Mouse (Mus musculus): Measurements from ENCODE around the gene Lpp. TPM values are rescaled to one million over a fixed set of nuclear protein-coding genes. Genes with fewer than 3 reads are reported as not detected.

Gene Lpp
- polyA plus RNA-seq, 1 experiment: 8.1 TPM

DNA sequence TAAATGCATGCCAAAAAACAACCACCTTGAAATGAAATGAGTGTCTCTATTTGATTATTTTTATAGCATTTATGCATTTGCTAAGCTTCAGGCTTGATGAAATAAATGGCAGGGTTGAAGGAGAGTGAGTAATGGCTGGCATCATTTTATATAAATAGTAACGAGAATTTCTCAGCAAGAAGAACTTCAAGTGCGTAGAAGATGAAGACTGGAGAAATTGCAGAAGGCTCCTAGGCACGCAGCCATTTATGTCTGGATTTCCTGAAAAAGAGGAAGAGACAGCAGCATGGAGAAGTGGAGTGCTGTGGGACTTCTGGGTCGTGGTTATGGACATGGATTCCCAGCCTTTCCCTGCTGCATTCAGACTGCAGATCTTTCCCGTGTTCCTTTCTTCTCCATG, 259.7 kb downstream of the Lpp start:
- WGBS: 39% methylated on average over 5 of the region's 5 CpGs
- Histone ChIP-seq H3K27me3 (ENCODE audit: control insufficient read depth, insufficient read depth, low read length) (no peaks in the 10 kb centered on the region), H3K4me1 (ENCODE audit: control insufficient read depth, insufficient read depth, low read length) (peaks cover 9% of the 10 kb centered on the region), H3K4me3 (replicated peaks; ENCODE audit: insufficient read depth, low read depth, low read length) (no peak overlapping the region), H3K27ac (ENCODE audit: insufficient read depth, low read length) (no peak overlapping the region)
- peak; percentile 23 to 31 for DNase-seq
- no peak for TF ChIP-seq POLR2A (IDR thresholded peaks at IDR 0.05; ENCODE audit: borderline replicate concordance, insufficient read depth, low read length)
- TF ChIP-seq CTCF (IDR thresholded peaks at IDR 0.05; ENCODE audit: borderline replicate concordance, insufficient read depth, low read depth, low read length): no peak

GRCm38 (mm10) chr16:24655116-24655515, 261.8 kb downstream of the Lpp start:
- Histone ChIP-seq H3K27ac (ENCODE audit: insufficient read depth, low read length) (no peak overlapping the region), H3K4me1 (ENCODE audit: control insufficient read depth, insufficient read depth, low read length) (peaks cover 9% of the 10 kb centered on the region), H3K27me3 (ENCODE audit: control insufficient read depth, insufficient read depth, low read length) (no peaks in the 10 kb centered on the region), H3K4me3 (replicated peaks; ENCODE audit: insufficient read depth, low read depth, low read length) (no peak overlapping the region)
- DNase-seq: no peak
- WGBS: 90% methylated on average over 3 of the region's 3 CpGs
- TF ChIP-seq POLR2A (IDR thresholded peaks at IDR 0.05; ENCODE audit: borderline replicate concordance, insufficient read depth, low read length) (no peak), CTCF (IDR thresholded peaks at IDR 0.05; ENCODE audit: borderline replicate concordance, insufficient read depth, low read depth, low read length) (no peak)

- Histone ChIP-seq H3K4me3 (replicated peaks; ENCODE audit: insufficient read depth, low read depth, low read length) (no peak overlapping the region), H3K27me3 (ENCODE audit: control insufficient read depth, insufficient read depth, low read length) (no peaks in the 10 kb centered on the region), H3K27ac (ENCODE audit: insufficient read depth, low read length) (no peak overlapping the region), H3K4me1 (ENCODE audit: control insufficient read depth, insufficient read depth, low read length) (peaks cover 9% of the 10 kb centered on the region)
- no peak for DNase-seq
- TF ChIP-seq POLR2A (IDR thresholded peaks at IDR 0.05; ENCODE audit: borderline replicate concordance, insufficient read depth, low read length) (no peak), CTCF (IDR thresholded peaks at IDR 0.05; ENCODE audit: borderline replicate concordance, insufficient read depth, low read depth, low read length) (no peak)
- WGBS: 97% methylated on average over 8 of the region's 8 CpGs
Observed at GRCm38 (mm10) chr16:24656026-24656425, 262.7 kb downstream of the Lpp start.

DNA sequence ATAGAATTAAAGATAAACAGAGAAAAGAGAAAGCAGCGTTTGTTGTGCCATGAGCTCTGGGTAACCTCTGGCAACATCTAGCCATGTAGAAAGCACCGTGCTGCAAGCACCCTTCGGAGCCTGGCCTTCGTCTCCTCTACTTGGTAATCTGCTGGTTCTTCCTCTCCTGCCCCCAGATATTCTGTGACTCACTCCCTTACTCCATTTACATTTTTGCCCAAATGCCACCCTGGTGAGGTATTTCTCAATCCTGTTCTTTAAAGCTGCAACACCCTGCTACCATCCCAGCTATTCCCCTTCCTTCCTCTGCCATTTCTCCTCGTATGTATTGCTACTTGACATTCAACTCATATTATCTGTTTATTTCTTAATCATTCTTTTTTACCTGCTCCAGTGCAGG, 263.4 kb downstream of the Lpp start:
- Histone ChIP-seq H3K4me1 (ENCODE audit: control insufficient read depth, insufficient read depth, low read length) (peaks cover 9% of the 10 kb centered on the region), H3K27ac (ENCODE audit: insufficient read depth, low read length) (no peak overlapping the region), H3K4me3 (replicated peaks; ENCODE audit: insufficient read depth, low read depth, low read length) (no peak overlapping the region), H3K27me3 (ENCODE audit: control insufficient read depth, insufficient read depth, low read length) (no peaks in the 10 kb centered on the region)
- WGBS: 94% methylated on average over 5 of the region's 5 CpGs
- DNase-seq: no peak
- TF ChIP-seq POLR2A (IDR thresholded peaks at IDR 0.05; ENCODE audit: borderline replicate concordance, insufficient read depth, low read length): no peak
- TF ChIP-seq CTCF (IDR thresholded peaks at IDR 0.05; ENCODE audit: borderline replicate concordance, insufficient read depth, low read depth, low read length): no peak

DNA sequence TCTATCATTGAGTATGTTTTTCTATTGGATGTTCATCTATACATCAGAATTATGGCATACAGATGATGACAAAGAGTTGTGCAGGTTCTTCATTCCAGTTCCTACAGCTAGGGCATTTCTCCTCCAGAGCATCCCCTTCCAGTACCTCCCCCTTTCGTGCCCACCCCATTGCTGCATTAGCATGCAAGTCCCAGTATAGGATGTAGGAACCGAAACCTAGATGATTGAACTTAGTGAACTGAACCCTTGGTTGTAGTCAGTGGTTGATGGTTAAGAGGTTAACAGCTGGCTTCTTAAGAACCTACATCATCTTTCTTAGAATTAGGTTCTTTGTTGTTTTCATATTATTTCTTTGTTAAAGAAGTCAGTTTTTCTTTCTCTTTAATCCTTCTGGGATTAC, 265.7 kb downstream of the Lpp start:
- no peak for TF ChIP-seq POLR2A (IDR thresholded peaks at IDR 0.05; ENCODE audit: borderline replicate concordance, insufficient read depth, low read length)
- no peak for TF ChIP-seq CTCF (IDR thresholded peaks at IDR 0.05; ENCODE audit: borderline replicate concordance, insufficient read depth, low read depth, low read length)
- WGBS: 88% methylated on average over 2 of the region's 2 CpGs
- Histone ChIP-seq H3K27ac (ENCODE audit: insufficient read depth, low read length) (no peak overlapping the region), H3K4me1 (ENCODE audit: control insufficient read depth, insufficient read depth, low read length) (peaks cover 2% of the 10 kb centered on the region; the same call in 1 of the 2 replicates), H3K27me3 (ENCODE audit: control insufficient read depth, insufficient read depth, low read length) (no peaks in the 10 kb centered on the region), H3K4me3 (replicated peaks; ENCODE audit: insufficient read depth, low read depth, low read length) (no peak overlapping the region)
- no peak for DNase-seq

GRCm38 (mm10) chr16:24664131-24664530, 270.8 kb downstream of the Lpp start:
- Histone ChIP-seq H3K27me3 (ENCODE audit: control insufficient read depth, insufficient read depth, low read length) (no peaks in the 10 kb centered on the region), H3K4me1 (ENCODE audit: control insufficient read depth, insufficient read depth, low read length) (no peaks in the 10 kb centered on the region; the same call in 1 of the 2 replicates), H3K4me3 (replicated peaks; ENCODE audit: insufficient read depth, low read depth, low read length) (no peak overlapping the region), H3K27ac (ENCODE audit: insufficient read depth, low read length) (no peak overlapping the region)
- TF ChIP-seq POLR2A (IDR thresholded peaks at IDR 0.05; ENCODE audit: borderline replicate concordance, insufficient read depth, low read length): no peak
- no peak for TF ChIP-seq CTCF (IDR thresholded peaks at IDR 0.05; ENCODE audit: borderline replicate concordance, insufficient read depth, low read depth, low read length)
- DNase-seq: peak in 1 of 2 experiments; percentile 38

DNA sequence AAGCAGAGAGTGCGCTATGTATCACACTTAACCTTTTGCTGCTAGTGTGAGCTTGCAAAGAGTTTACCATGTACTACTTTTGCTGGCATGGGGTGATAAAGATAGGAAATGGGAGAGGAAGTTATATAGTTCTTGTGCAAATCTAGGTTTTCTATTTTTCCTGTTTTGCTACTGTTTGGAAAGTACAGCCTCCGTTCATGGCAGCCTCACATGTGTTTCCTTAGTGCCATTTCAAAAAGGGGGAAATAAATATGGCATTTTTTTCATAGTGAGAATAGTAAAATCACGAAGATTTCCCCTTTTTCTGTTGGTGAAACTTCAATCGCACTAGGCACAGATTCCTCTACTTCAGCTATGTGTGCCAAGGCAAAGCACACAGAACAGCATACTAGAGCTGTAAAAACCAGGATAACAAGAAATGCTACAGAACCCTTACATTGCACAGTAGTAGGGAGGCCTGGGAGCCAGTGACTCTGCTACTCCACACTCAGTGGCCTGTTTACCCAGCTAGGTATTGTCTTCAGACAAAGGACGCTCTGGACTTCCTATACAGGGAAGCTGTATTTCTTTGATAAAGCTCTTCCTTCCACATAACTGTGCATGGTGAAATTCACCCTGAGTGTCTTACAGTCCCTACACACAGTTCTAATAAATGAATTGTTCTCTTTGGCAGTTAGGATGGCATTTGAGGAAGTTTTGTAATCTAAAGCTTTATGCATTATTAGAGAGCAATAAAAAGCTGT, 276.6 kb downstream of the Lpp start:
- Histone ChIP-seq H3K4me3 (replicated peaks; ENCODE audit: insufficient read depth, low read depth, low read length) (no peak overlapping the region), H3K4me1 (ENCODE audit: control insufficient read depth, insufficient read depth, low read length) (no peaks in the 10 kb centered on the region; the same call in 1 of the 2 replicates), H3K27ac (ENCODE audit: insufficient read depth, low read length) (no peak overlapping the region), H3K27me3 (ENCODE audit: control insufficient read depth, insufficient read depth, low read length) (no peaks in the 10 kb centered on the region)
- TF ChIP-seq CTCF (IDR thresholded peaks at IDR 0.05; ENCODE audit: borderline replicate concordance, insufficient read depth, low read depth, low read length) (no peak), POLR2A (IDR thresholded peaks at IDR 0.05; ENCODE audit: borderline replicate concordance, insufficient read depth, low read length) (no peak)
- DNase-seq: no peak
- 96% methylated on average over 5 of the region's 5 CpGs for WGBS

- Histone ChIP-seq H3K4me3 (replicated peaks; ENCODE audit: insufficient read depth, low read depth, low read length) (no peak overlapping the region), H3K27ac (ENCODE audit: insufficient read depth, low read length) (no peak overlapping the region), H3K27me3 (ENCODE audit: control insufficient read depth, insufficient read depth, low read length) (no peaks in the 10 kb centered on the region), H3K4me1 (ENCODE audit: control insufficient read depth, insufficient read depth, low read length) (no peaks in the 10 kb centered on the region; the same call in 1 of the 2 replicates)
- TF ChIP-seq POLR2A (IDR thresholded peaks at IDR 0.05; ENCODE audit: borderline replicate concordance, insufficient read depth, low read length): no peak
- TF ChIP-seq CTCF (IDR thresholded peaks at IDR 0.05; ENCODE audit: borderline replicate concordance, insufficient read depth, low read depth, low read length): no peak
- DNase-seq: no peak
Observed at GRCm38 (mm10) chr16:24678942-24679341, 285.6 kb downstream of the Lpp start.

Data from cerebellum, adult 2 months (tissue).